Mouse (Mus musculus) CH12.LX (cell line): Measurements from ENCODE around the gene Catsperz. TPM values are rescaled to one million over a fixed set of nuclear protein-coding genes. Genes with fewer than 3 reads are reported as not detected.

ENCODE experiments used
- DNase-seq: peaks from one replicate; pipeline ENCODE4 v3.0.0-alpha.2; 2013; ENCODE audit errors: extremely low read depth
- H3K27ac ChIP-seq: 2 replicates; pipeline ENCODE4 v1.5.1; 2012; ENCODE audit warnings: low read depth, mild to moderate bottlenecking, control low read depth, moderate library complexity; ENCODE audit not compliant: insufficient read depth
- H3K27me3 ChIP-seq: replicated peaks from 2 replicates; pipeline ENCODE3; 2012; ENCODE audit warnings: inconsistent platforms
- H3K36me3 ChIP-seq, 2 experiments: replicated peaks in 1 of 2; 2 replicates each; pipeline versions ENCODE3 to v1.6.1; 2012; ENCODE audit warnings: inconsistent platforms in 1 of 2, low read length in 1 of 2, mild to moderate bottlenecking in 1 of 2, mixed read lengths in 1 of 2, moderate library complexity in 1 of 2; ENCODE audit not compliant: control insufficient read depth in 1 of 2, insufficient read depth in 1 of 2
- H3K4me1 ChIP-seq, 2 experiments: 2 replicates each; pipeline ENCODE4 v1.6.1; 2012; ENCODE audit warnings: inconsistent platforms in 1 of 2, moderate library complexity in 1 of 2; ENCODE audit not compliant: insufficient read depth in 2 of 2, control insufficient read depth in 1 of 2
- H3K4me2 ChIP-seq: 2 replicates; pipeline ENCODE4 v1.6.1; 2012; ENCODE audit warnings: low read depth, mild to moderate bottlenecking, control low read depth; ENCODE audit not compliant: poor library complexity, insufficient read depth, severe bottlenecking
- H3K4me3 ChIP-seq, 3 experiments: fragments of 150-350 bp in 1 of 3; sonication (generic) in 1 of 3; replicated peaks in 1 of 3; 2 replicates each; pipeline versions ENCODE3 to v1.5.1; 2011 to 2012; ENCODE audit warnings: low read depth in 2 of 3, low read length in 2 of 3, mild to moderate bottlenecking in 2 of 3, moderate library complexity in 2 of 3, control low read depth in 1 of 3, improper control_type of control experiment in 1 of 3, inconsistent platforms in 1 of 3, mixed read lengths in 1 of 3; ENCODE audit not compliant: poor library complexity in 1 of 3
- H3K79me2 ChIP-seq: replicated peaks from 2 replicates; pipeline ENCODE4 v1.6.1; 2012; ENCODE audit warnings: mild to moderate bottlenecking, moderate library complexity; ENCODE audit not compliant: control insufficient read depth, poor library complexity, insufficient read depth, severe bottlenecking; ENCODE audit errors: extremely low read depth
- H3K9ac ChIP-seq: 2 replicates; pipeline ENCODE4 v1.6.1; 2012; ENCODE audit warnings: low read depth, mild to moderate bottlenecking, control low read depth, moderate library complexity; ENCODE audit not compliant: insufficient read depth
- H3K9me3 ChIP-seq: replicated peaks from 2 replicates; pipeline ENCODE3; 2012; ENCODE audit warnings: low read length, inconsistent platforms, mixed read lengths
- CHD1 ChIP-seq: IDR thresholded peaks from 2 replicates; pipeline ENCODE4 v1.6.1; 2012; ENCODE audit warnings: low read depth, low read length, improper control_type of control experiment, inconsistent platforms
- E2F4 ChIP-seq: IDR thresholded peaks from 2 replicates; pipeline ENCODE4 v1.6.1; 2011; ENCODE audit warnings: low read depth, low read length, improper control_type of control experiment; ENCODE audit not compliant: insufficient replicate concordance
- ETS1 ChIP-seq: conservative IDR thresholded peaks from 2 replicates; pipeline ENCODE4 v1.6.1; 2012; ENCODE audit warnings: low read depth, mild to moderate bottlenecking, inconsistent platforms, low read length, improper control_type of control experiment, moderate library complexity
- IRF4 ChIP-seq: IDR thresholded peaks from 2 replicates; pipeline ENCODE4 v1.6.1; 2014; ENCODE audit warnings: low read depth, mild to moderate bottlenecking, inconsistent platforms, low read length, improper control_type of control experiment
- JUN ChIP-seq: IDR thresholded peaks from 2 replicates; pipeline ENCODE4 v1.6.1; 2011; ENCODE audit warnings: low read depth, mild to moderate bottlenecking, low read length, improper control_type of control experiment, moderate library complexity; ENCODE audit not compliant: insufficient read depth
- JUND ChIP-seq: conservative IDR thresholded peaks from 2 replicates; pipeline ENCODE4 v1.6.1; 2011; ENCODE audit warnings: low read depth, low read length, improper control_type of control experiment
- KAT2A ChIP-seq: IDR thresholded peaks from 2 replicates; pipeline ENCODE4 v1.6.1; 2012; ENCODE audit warnings: low read length, improper control_type of control experiment, inconsistent platforms; ENCODE audit not compliant: insufficient replicate concordance
- MAFK ChIP-seq: IDR thresholded peaks from 2 replicates; pipeline ENCODE4 v1.6.1; 2011; ENCODE audit warnings: low read length, improper control_type of control experiment; ENCODE audit not compliant: insufficient replicate concordance
- MAX ChIP-seq: IDR thresholded peaks from 2 replicates; pipeline ENCODE4 v1.6.1; 2011; ENCODE audit warnings: low read length, improper control_type of control experiment
- MAZ ChIP-seq: IDR thresholded peaks from 2 replicates; pipeline ENCODE4 v1.6.1; 2012; ENCODE audit warnings: low read depth, mild to moderate bottlenecking, inconsistent platforms, low read length, improper control_type of control experiment, moderate library complexity
- MEF2A ChIP-seq: IDR thresholded peaks from 2 replicates; pipeline ENCODE4 v1.6.1; 2014; ENCODE audit warnings: low read depth, mild to moderate bottlenecking, inconsistent platforms, low read length, improper control_type of control experiment, borderline replicate concordance
- MXI1 ChIP-seq: IDR thresholded peaks from 2 replicates; pipeline ENCODE4 v1.6.1; 2011; ENCODE audit warnings: mild to moderate bottlenecking, low read depth, low read length, improper control_type of control experiment
- NELFE ChIP-seq: IDR thresholded peaks from 2 replicates; pipeline ENCODE4 v1.6.1; 2011; ENCODE audit warnings: low read depth, low read length, improper control_type of control experiment
- POLR2AphosphoS2 ChIP-seq: IDR thresholded peaks from 2 replicates; pipeline ENCODE4 v1.6.1; 2011; ENCODE audit warnings: low read depth, low read length, improper control_type of control experiment
- SIN3A ChIP-seq: IDR thresholded peaks from 2 replicates; pipeline ENCODE4 v1.6.1; 2012; ENCODE audit warnings: low read length, improper control_type of control experiment, inconsistent platforms
- TBP ChIP-seq: conservative IDR thresholded peaks from 2 replicates; pipeline ENCODE4 v1.6.1; 2011; ENCODE audit warnings: low read depth, low read length, improper control_type of control experiment
- UBTF ChIP-seq: IDR thresholded peaks from 2 replicates; pipeline ENCODE4 v1.6.1; 2012; ENCODE audit warnings: low read depth, mild to moderate bottlenecking, inconsistent platforms, low read length, improper control_type of control experiment, moderate library complexity
- USF1 ChIP-seq: IDR thresholded peaks from 2 replicates; pipeline ENCODE4 v1.6.1; 2014; ENCODE audit warnings: low read depth, mild to moderate bottlenecking, inconsistent platforms, low read length, improper control_type of control experiment
- USF2 ChIP-seq: conservative IDR thresholded peaks from 2 replicates; pipeline ENCODE4 v1.6.1; 2011; ENCODE audit warnings: low read depth, low read length, improper control_type of control experiment
- ZC3H11A ChIP-seq: IDR thresholded peaks from 2 replicates; pipeline ENCODE4 v1.6.1; 2012; ENCODE audit warnings: low read depth, mild to moderate bottlenecking, inconsistent platforms, low read length, improper control_type of control experiment
- dilution Hi-C: fragments of 300-500 bp; cut with MboI; formaldehyde crosslinking; loops from 2 replicates; pipeline ENCODE4 v1.14.3; 2020; ENCODE audit warnings: low sequenced_read_pairs; ENCODE audit not compliant: extremely low pct_unique_long_range_greater_than_20kb, extremely low pct_ligation_motif_present
- in situ Hi-C: fragments of 300-500 bp; cut with MboI; formaldehyde crosslinking; loops from 3 replicates; pipeline ENCODE4 v1.14.3; 2019; ENCODE audit warnings: low sequenced_read_pairs, low pct_ligation_motif_present, low pct_unique_long_range_greater_than_20kb, mixed read lengths
- polyA plus RNA-seq: library from polyadenylated mRNA; unstranded; fragments of >175 nt; gene quantifications from 2 replicates; pipeline ENCODE4 v1.2.1, GENCODE M21; 2012; ENCODE audit warnings: low read depth; ENCODE audit not compliant: insufficient read length
- total RNA-seq, 2 experiments: library from RNA; depleted of rRNA; stranded (reverse); fragments of 300-350 nt in 1 of 2; fragments of >200 nt in 1 of 2; gene quantifications; 2 replicates each; pipeline ENCODE4 v1.2.3; 2012 to 2014

Gene Catsperz
- total and polyA plus RNA-seq, 3 experiments = not detected

DNA sequence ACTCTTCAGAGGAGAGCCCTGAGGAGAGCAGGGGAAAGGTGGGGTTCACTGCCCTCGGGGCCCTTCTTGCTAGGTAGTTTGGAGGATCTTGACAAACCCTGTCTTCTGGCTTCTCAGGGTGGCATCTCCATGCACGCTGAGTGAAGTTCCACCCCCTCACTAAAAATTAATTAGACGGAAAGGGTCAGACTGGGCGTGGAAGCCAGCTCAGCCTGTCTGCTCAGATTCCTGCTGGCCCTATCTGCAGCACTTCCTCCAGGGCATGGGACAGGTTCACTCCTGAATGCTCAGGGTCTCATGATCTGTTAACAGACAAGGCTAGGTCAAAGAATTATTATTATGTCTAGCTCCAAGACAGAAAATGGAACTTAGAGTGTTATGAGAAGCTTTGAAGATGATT lies 32.7 kb downstream of the Catsperz start (continued):
- TF ChIP-seq MAZ (no peak), JUND (no peak), SIN3A (no peak), NELFE (no peak), MEF2A (no peak)
- TF ChIP-seq, all 38 proteins: peak for 0

DNA sequence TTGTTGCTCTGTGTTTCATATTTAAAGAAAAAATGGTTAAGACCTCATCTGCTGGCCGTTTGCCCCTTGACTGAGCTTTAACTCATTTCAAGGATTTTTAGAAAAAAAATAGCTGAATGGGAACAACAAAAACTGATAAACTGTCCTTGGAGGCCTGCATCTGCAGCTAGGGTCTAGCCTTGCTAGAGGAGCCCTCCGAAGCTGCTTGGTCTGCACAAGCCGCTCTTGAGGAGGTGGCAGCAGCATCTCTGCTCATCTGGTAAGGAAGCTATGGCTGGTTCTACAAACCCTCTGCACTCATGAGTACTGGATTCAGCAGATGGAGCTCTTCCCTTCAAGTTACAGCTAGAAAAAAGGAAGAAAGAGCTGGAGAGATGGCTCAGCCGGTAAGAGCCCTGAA lies 47.2 kb downstream of the Catsperz start:
- in situ Hi-C loops (no loop called here), dilution Hi-C loops (no loop called here)
- TF ChIP-seq NELFE (no peak), MAX (no peak), CHD1 (no peak), ZC3H11A (no peak), UBTF (no peak), POLR2AphosphoS2 (no peak), USF1 (no peak), MXI1 (no peak), MEF2A (no peak), E2F4 (no peak), MAFK (no peak), JUN (no peak), KAT2A (no peak), ETS1 (no peak), SIN3A (no peak), TBP (no peak), IRF4 (no peak)
- TF ChIP-seq, all 38 proteins: peak for 0
- peaks cover 2% of the 10 kb centered on the region for H3K9me3 ChIP-seq
- H3K27me3 ChIP-seq = no peaks in the 10 kb centered on the region
- no peak overlapping the region for H3K4me2 ChIP-seq
- no peak overlapping the region for H3K4me3 ChIP-seq
- H3K79me2 ChIP-seq = no peaks in the 10 kb centered on the region
- DNase-seq = no peak
- H3K4me1 ChIP-seq = peaks cover 0 to under 1% of the 10 kb centered on the region in 2 experiments; a peak in 2 of 4 replicates
- H3K27ac ChIP-seq = no peak overlapping the region
- no peak overlapping the region for H3K9ac ChIP-seq
- no peaks in the 10 kb centered on the region for H3K36me3 ChIP-seq

DNA sequence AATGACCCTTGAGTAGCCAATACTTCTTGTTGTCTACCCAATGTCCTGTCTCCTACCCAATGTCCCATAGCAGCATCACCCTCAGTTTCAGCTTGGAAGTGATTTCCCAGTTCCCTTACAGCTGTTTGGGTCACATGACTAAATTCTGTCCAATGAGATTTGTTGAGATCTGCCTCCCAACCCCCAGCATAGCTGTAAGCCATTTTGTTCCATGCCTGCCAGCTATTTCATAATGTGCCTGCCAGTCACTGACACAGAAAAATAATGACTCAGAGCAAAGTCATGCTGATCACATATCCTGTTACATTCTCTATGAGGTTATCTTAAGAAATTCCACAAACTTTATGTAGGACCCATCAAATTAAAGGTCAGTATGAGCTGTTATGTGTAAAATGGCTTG lies 48.4 kb downstream of the Catsperz start:
- no peak overlapping the region for H3K9ac ChIP-seq
- in situ Hi-C loops = no loop called here
- H3K4me2 ChIP-seq = no peak overlapping the region
- peaks cover 2% of the 10 kb centered on the region for H3K9me3 ChIP-seq
- no peaks in the 10 kb centered on the region for H3K36me3 ChIP-seq
- dilution Hi-C loops = no loop called here
- TF ChIP-seq E2F4 (no peak), USF2 (peak; percentile 27; the same call in 1 of the 2 replicates)
- H3K4me1 ChIP-seq = peaks cover 6 to 12% of the 10 kb centered on the region in 2 experiments
- H3K27ac ChIP-seq = no peak overlapping the region
- no peaks in the 10 kb centered on the region for H3K27me3 ChIP-seq
- H3K4me3 ChIP-seq = no peak overlapping the region
- no peaks in the 10 kb centered on the region for H3K79me2 ChIP-seq
- no peak for DNase-seq
